Mouse (Mus musculus) hindbrain, embryonic 11.5 days (tissue): Measurements from ENCODE around the gene G0s2. TPM values are rescaled to one million over a fixed set of nuclear protein-coding genes. Genes with fewer than 3 reads are reported as not detected.

ENCODE experiments used
- ATAC-seq: fragments of 200-750 bp; cut with Nextera tagmentation; 2 replicates; pipeline ENCODE4 v1.8.0; 2017; ENCODE audit warnings: mild to moderate bottlenecking, moderate TSS enrichment, moderate library complexity; ENCODE audit not compliant: low FRiP score
- DNase-seq: peaks from one replicate; pipeline ENCODE4 v3.0.0-alpha.2; 2015; ENCODE audit warnings: low spot score
- H3K27ac ChIP-seq: fragments of 300-500 bp; sonication (generic); 2 replicates; pipeline ENCODE4 v1.5.1; 2014; ENCODE audit warnings: mild to moderate bottlenecking, low read depth, low read length
- H3K27me3 ChIP-seq: fragments of 300-500 bp; sonication (generic); 2 replicates; pipeline ENCODE4 v1.6.1; 2014; ENCODE audit warnings: mild to moderate bottlenecking, low read length, moderate library complexity, mixed read lengths; ENCODE audit not compliant: control insufficient read depth, insufficient read depth
- H3K36me3 ChIP-seq: fragments of 300-500 bp; sonication (generic); 2 replicates; pipeline ENCODE4 v1.6.1; 2014; ENCODE audit warnings: mild to moderate bottlenecking, low read length, moderate library complexity, mixed read lengths; ENCODE audit not compliant: control insufficient read depth, insufficient read depth
- H3K4me1 ChIP-seq: fragments of 300-500 bp; sonication (generic); replicated peaks from 2 replicates; pipeline ENCODE4 v1.6.1; 2014; ENCODE audit warnings: low read length, mixed read lengths; ENCODE audit not compliant: control insufficient read depth, insufficient read depth
- H3K4me2 ChIP-seq: fragments of 300-500 bp; sonication (generic); replicated peaks from 2 replicates; pipeline ENCODE4 v1.6.1; 2014; ENCODE audit warnings: mild to moderate bottlenecking, low read depth, low read length
- H3K4me3 ChIP-seq: fragments of 300-500 bp; sonication (generic); 2 replicates; pipeline ENCODE4 v1.5.1; 2014; ENCODE audit warnings: low read depth, low read length
- H3K9ac ChIP-seq: fragments of 300-500 bp; sonication (generic); 2 replicates; pipeline ENCODE4 v1.6.1; 2014; ENCODE audit warnings: low read depth, low read length
- H3K9me3 ChIP-seq: fragments of 300-500 bp; sonication (generic); 2 replicates; pipeline ENCODE4 v1.6.1; 2016; ENCODE audit warnings: low read length; ENCODE audit not compliant: control insufficient read depth
- WGBS: fragments of 180-500 bp; shearing (Covaris S2); extraction: QIAGEN DNeasy Blood & Tissue Kit; methylation state at CpG from one replicate; pipeline ENCODE4 v1.1.7; 2014; 5-methylcytosine and 5-hydroxymethylcytosine counted together
- polyA plus RNA-seq: library from polyadenylated mRNA; unstranded; fragments of >200 nt; fragmentation: Nextera tagmentation; extraction: Ambion mirVana; gene quantifications from 2 replicates; pipeline ENCODE4 v1.2.1, GENCODE M21; 2014

Gene G0s2
- polyA plus RNA-seq, 1 experiment from 2014 or later: 7.5 TPM

GRCm38 (mm10) chr1:193281344-193281743, 8.3 kb upstream of the G0s2 start:
- no peaks in the 10 kb centered on the region for H3K9me3 ChIP-seq
- DNase-seq: no peak
- H3K27ac ChIP-seq: no peak overlapping the region
- H3K27me3 ChIP-seq: no peaks in the 10 kb centered on the region
- no peaks in the 10 kb centered on the region for H3K36me3 ChIP-seq
- no peak overlapping the region for H3K4me3 ChIP-seq
- H3K4me1 ChIP-seq: no peaks in the 10 kb centered on the region
- H3K9ac ChIP-seq: no peak overlapping the region
- no peak for ATAC-seq
- WGBS: 97% methylated on average over 2 of the region's 2 CpGs
- H3K4me2 ChIP-seq: no peak overlapping the region

GRCm38 (mm10) chr1:193279492-193279891, 6.5 kb upstream of the G0s2 start:
- no peak for ATAC-seq
- 81% methylated on average over 4 of the region's 4 CpGs for WGBS

GRCm38 (mm10) chr1:193278414-193279045, 5.5 kb upstream of the G0s2 start:
- Histone ChIP-seq H3K4me2 (no peak overlapping the region), H3K27me3 (no peaks in the 10 kb centered on the region), H3K36me3 (no peaks in the 10 kb centered on the region), H3K27ac (no peak overlapping the region), H3K9me3 (no peaks in the 10 kb centered on the region), H3K4me1 (no peaks in the 10 kb centered on the region), H3K9ac (no peak overlapping the region), H3K4me3 (no peak overlapping the region)
- WGBS: 43% methylated on average over 6 of the region's 6 CpGs
- DNase-seq (no peak), ATAC-seq (no peak)

More at GRCm38 (mm10) chr1:193279492-193279891, 6.5 kb upstream of the G0s2 start:
- no peaks in the 10 kb centered on the region for H3K36me3 ChIP-seq
- no peak overlapping the region for H3K4me2 ChIP-seq
- no peaks in the 10 kb centered on the region for H3K9me3 ChIP-seq
- no peak for DNase-seq
- no peaks in the 10 kb centered on the region for H3K27me3 ChIP-seq
- H3K27ac ChIP-seq: no peak overlapping the region
- no peaks in the 10 kb centered on the region for H3K4me1 ChIP-seq
- H3K4me3 ChIP-seq: no peak overlapping the region
- no peak overlapping the region for H3K9ac ChIP-seq

GRCm38 (mm10) chr1:193274407-193275071, 1.5 kb upstream of the G0s2 start:
- Histone ChIP-seq H3K4me3 (no peak overlapping the region), H3K36me3 (no peaks in the 10 kb centered on the region)

GRCm38 (mm10) chr1:193272137-193272915, 691 bp downstream of the G0s2 start:
- no peaks in the 10 kb centered on the region for H3K27me3 ChIP-seq
- DNase-seq: peak; percentile 62
- 0 out of 2 replicates have a peak, but pooled peaks cover 3% of the 10 kb centered on the region for H3K4me1 ChIP-seq
- no peaks in the 10 kb centered on the region for H3K9me3 ChIP-seq
- peak overlapping the region; percentile 55 for H3K27ac ChIP-seq
- peak overlapping the region; percentile 37 for H3K4me3 ChIP-seq
- peak overlapping the region; percentile 71 for H3K4me2 ChIP-seq
- ATAC-seq: peak; percentile 78
- H3K9ac ChIP-seq: peak overlapping the region; percentile 79
- no peaks in the 10 kb centered on the region for H3K36me3 ChIP-seq
- 11% methylated on average over 24 of the region's 24 CpGs for WGBS

More at GRCm38 (mm10) chr1:193274407-193275071, 1.5 kb upstream of the G0s2 start:
- 0 out of 2 replicates have a peak, but pooled peaks cover 3% of the 10 kb centered on the region for H3K4me1 ChIP-seq
- WGBS: 85% methylated on average over 8 of the region's 8 CpGs
- H3K27me3 ChIP-seq: no peaks in the 10 kb centered on the region
- DNase-seq (no peak), ATAC-seq (no peak)
- H3K4me2 ChIP-seq: no peak overlapping the region
- no peak overlapping the region for H3K9ac ChIP-seq
- no peak overlapping the region for H3K27ac ChIP-seq
- no peaks in the 10 kb centered on the region for H3K9me3 ChIP-seq

- H3K9me3 ChIP-seq: no peaks in the 10 kb centered on the region
- H3K27ac ChIP-seq: no peak overlapping the region
- H3K4me2 ChIP-seq: no peak overlapping the region
- no peak overlapping the region for H3K4me3 ChIP-seq
- WGBS: 55% methylated on average over 6 of the region's 6 CpGs
- DNase-seq: no peak
- no peak for ATAC-seq
- H3K36me3 ChIP-seq: no peaks in the 10 kb centered on the region
- 0 out of 2 replicates have a peak, but pooled peaks cover 3% of the 10 kb centered on the region for H3K4me1 ChIP-seq
- H3K27me3 ChIP-seq: no peaks in the 10 kb centered on the region
- H3K9ac ChIP-seq: 0 out of 2 replicates have a peak overlapping the region, but pooled peaks have one; percentile 11
Measured at GRCm38 (mm10) chr1:193270965-193271763, 1.9 kb downstream of the G0s2 start.

- H3K4me1 ChIP-seq: no peaks in the 10 kb centered on the region
- H3K27me3 ChIP-seq: no peaks in the 10 kb centered on the region
- no peak for DNase-seq
- no peak overlapping the region for H3K27ac ChIP-seq
- no peak overlapping the region for H3K4me2 ChIP-seq
- no peaks in the 10 kb centered on the region for H3K9me3 ChIP-seq
- H3K9ac ChIP-seq: no peak overlapping the region
- no peaks in the 10 kb centered on the region for H3K36me3 ChIP-seq
- no peak overlapping the region for H3K4me3 ChIP-seq
- ATAC-seq: no peak
Measured at GRCm38 (mm10) chr1:193265734-193266133, 7.3 kb downstream of the G0s2 start.

GRCm38 (mm10) chr1:193263955-193264598, 8.9 kb downstream of the G0s2 start, which contains the start of gene Hsd11b1:
TSS of gene Hsd11b1 (minus strand) at chr1:193264075.
- H3K4me2 ChIP-seq: no peak within 1 kb of the TSS
- 77% methylated on average over 5 of the region's 5 CpGs for WGBS
- ATAC-seq: no peak

More at GRCm38 (mm10) chr1:193263955-193264598, 8.9 kb downstream of the G0s2 start, which contains the start of gene Hsd11b1:
- Histone ChIP-seq H3K4me1 (no peaks in the 10 kb centered on the region), H3K9me3 (no peaks in the 10 kb centered on the region), H3K36me3 (no peaks in the 10 kb centered on the region), H3K4me3 (no peak within 1 kb of the TSS), H3K27me3 (no peaks in the 10 kb centered on the region), H3K27ac (no peak within 1 kb of the TSS), H3K9ac (no peak within 1 kb of the TSS)
- no peak for DNase-seq
